Mouse (Mus musculus) small intestine, adult 2 months (tissue): ENCODE results near the gene Gm17324. TPM values are rescaled to one million over a fixed set of nuclear protein-coding genes. Genes with fewer than 3 reads are reported as not detected.

ENCODE experiments used
- H3K27ac ChIP-seq: fragments of 200-500 bp; 2 replicates; pipeline ENCODE4 v1.5.1; 2012; ENCODE audit warnings: low read depth, low read length, control low read depth, inconsistent platforms; ENCODE audit not compliant: insufficient read depth
- H3K27me3 ChIP-seq: fragments of 200-500 bp; 2 replicates; pipeline ENCODE4 v1.6.1; 2012; ENCODE audit warnings: mild to moderate bottlenecking, moderate library complexity, low read length, inconsistent platforms; ENCODE audit not compliant: control insufficient read depth, insufficient read depth
- H3K36me3 ChIP-seq: fragments of 200-500 bp; 2 replicates; pipeline ENCODE4 v1.6.1; 2012; ENCODE audit warnings: mild to moderate bottlenecking, low read length, control low read depth, inconsistent platforms; ENCODE audit not compliant: control insufficient read depth, insufficient read depth
- H3K4me1 ChIP-seq: fragments of 200-500 bp; 2 replicates; pipeline ENCODE4 v1.6.1; 2012; ENCODE audit warnings: low read length, inconsistent platforms, mixed read lengths; ENCODE audit not compliant: control insufficient read depth, insufficient read depth, insufficient read length
- H3K4me3 ChIP-seq: fragments of 200-500 bp; 2 replicates; pipeline ENCODE4 v1.5.1; 2012; ENCODE audit warnings: low read depth, mild to moderate bottlenecking, control low read depth, inconsistent platforms, low read length, moderate library complexity
- CTCF ChIP-seq: fragments of 200-500 bp; IDR thresholded peaks from 2 replicates; pipeline ENCODE4 v1.5.1; 2012; ENCODE audit warnings: low read depth, mild to moderate bottlenecking, control low read depth, inconsistent platforms, low read length, moderate library complexity, mixed read lengths; ENCODE audit not compliant: insufficient replicate concordance, insufficient read length; ENCODE audit errors: extremely low read depth
- POLR2A ChIP-seq: fragments of 200-500 bp; IDR thresholded peaks from 2 replicates; pipeline ENCODE4 v1.6.1; 2012; ENCODE audit warnings: low read depth, mild to moderate bottlenecking, control low read depth, inconsistent platforms, low read length, moderate library complexity
- WGBS: fragments of 180-500 bp; shearing (Covaris S2); methylation state at CpG from one replicate; pipeline ENCODE4 v1.1.7; 2018; 5-methylcytosine and 5-hydroxymethylcytosine counted together
- polyA plus RNA-seq: library from polyadenylated mRNA; depleted of rRNA; stranded (reverse); fragments of >200 nt; gene quantifications from 2 replicates; pipeline ENCODE4 v1.2.3, GENCODE M21; 2012

Gene Gm17324
- polyA plus RNA-seq, 1 experiment = not detected

- Histone ChIP-seq H3K27me3 (no peaks in the 10 kb centered on the region), H3K4me3 (no peak overlapping the region), H3K27ac (no peak overlapping the region), H3K36me3 (peaks cover 50% of the 10 kb centered on the region), H3K4me1 (no peaks in the 10 kb centered on the region)
- no peak for TF ChIP-seq CTCF
- no peak for TF ChIP-seq POLR2A
- 87% methylated on average over 4 of the region's 4 CpGs for WGBS
These were observed 14.8 kb upstream of the Gm17324 start for GRCm38 (mm10) chr9:78463337-78463736.

- Histone ChIP-seq H3K4me3 (no peak overlapping the region), H3K27ac (no peak overlapping the region), H3K36me3 (peaks cover 54% of the 10 kb centered on the region), H3K27me3 (no peaks in the 10 kb centered on the region), H3K4me1 (no peaks in the 10 kb centered on the region)
- WGBS = 88% methylated on average over 8 of the region's 8 CpGs
- TF ChIP-seq POLR2A (no peak), CTCF (no peak)
These were observed 8.4 kb upstream of the Gm17324 start for GRCm38 (mm10) chr9:78457026-78457425.

DNA sequence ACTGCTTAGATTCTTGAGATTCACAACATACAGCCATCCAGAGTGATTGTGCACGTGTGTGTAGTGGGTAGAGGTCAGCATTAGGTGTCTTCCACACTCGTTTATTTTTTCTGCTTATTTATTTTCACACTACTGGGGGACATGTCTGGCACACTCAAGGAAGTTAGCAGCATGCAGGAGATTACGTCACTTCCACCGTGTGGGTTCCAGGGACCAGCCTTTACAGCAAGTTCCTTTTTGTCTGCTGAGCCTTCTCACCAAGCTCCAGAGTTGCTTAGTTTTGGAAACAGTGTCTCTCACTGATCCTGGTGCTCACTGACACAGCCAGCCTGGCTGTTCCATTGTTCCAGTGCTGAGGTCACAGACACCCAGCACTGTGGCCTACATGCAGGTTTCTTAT lies 2.8 kb upstream of the Gm17324 start:
- WGBS = 73% methylated on average over 4 of the region's 4 CpGs

DNA sequence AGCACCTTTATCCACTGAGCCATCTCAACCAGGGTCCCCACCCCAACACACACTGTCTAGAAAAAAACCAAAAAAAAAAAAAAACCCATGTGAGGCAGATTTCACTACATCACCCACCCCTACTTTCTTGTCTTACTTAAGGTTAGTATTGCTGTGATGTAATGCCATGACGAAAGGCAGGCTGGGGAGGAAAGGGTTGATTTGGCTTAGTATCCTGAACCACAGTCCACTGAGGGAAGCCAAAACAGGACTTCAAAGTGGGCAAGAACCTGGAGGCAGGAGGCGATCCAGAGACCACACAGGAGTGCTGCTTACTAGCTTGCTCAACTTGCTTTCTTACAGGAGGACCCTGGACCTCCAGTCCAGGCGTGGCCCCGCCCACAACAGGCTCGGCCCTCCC lies 1.8 kb upstream of the Gm17324 start:
- no peaks in the 10 kb centered on the region for H3K4me1 ChIP-seq
- no peaks in the 10 kb centered on the region for H3K27me3 ChIP-seq
- H3K36me3 ChIP-seq = peaks cover 24% of the 10 kb centered on the region
- 70% methylated on average over 5 of the region's 5 CpGs for WGBS
- TF ChIP-seq POLR2A (no peak), CTCF (no peak)
- H3K27ac ChIP-seq = no peak overlapping the region
- H3K4me3 ChIP-seq = no peak overlapping the region

More for the DNA sequence above, 2.8 kb upstream of the Gm17324 start:
- H3K36me3 ChIP-seq = peaks cover 26% of the 10 kb centered on the region
- no peak overlapping the region for H3K4me3 ChIP-seq
- H3K4me1 ChIP-seq = no peaks in the 10 kb centered on the region
- H3K27ac ChIP-seq = no peak overlapping the region
- TF ChIP-seq CTCF = no peak
- no peaks in the 10 kb centered on the region for H3K27me3 ChIP-seq

DNA sequence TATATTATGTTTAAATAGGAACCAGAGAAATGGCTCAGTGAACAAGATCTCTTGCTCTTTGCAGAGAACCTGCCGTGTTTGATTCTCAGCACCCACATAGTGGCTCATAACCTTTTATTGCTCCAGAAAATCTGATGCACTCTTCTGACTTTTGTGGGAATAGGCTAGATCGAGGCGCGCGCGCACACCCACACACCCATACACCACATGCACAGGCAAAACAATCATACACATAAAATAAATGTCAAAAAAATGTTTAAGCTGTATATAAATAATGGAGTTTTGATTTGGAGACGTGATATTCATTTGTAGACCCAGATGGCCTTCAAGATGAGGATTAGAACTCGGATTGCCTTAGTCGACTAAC lies 997 bp downstream of the Gm17324 start:
- WGBS = 27% methylated on average over 9 of the region's 9 CpGs
- H3K27me3 ChIP-seq = no peaks in the 10 kb centered on the region
- peaks cover 8% of the 10 kb centered on the region; the same call in 1 of the 2 replicates for H3K36me3 ChIP-seq
- no peak overlapping the region for H3K27ac ChIP-seq
- H3K4me3 ChIP-seq = peak overlapping the region; percentile 90
- H3K4me1 ChIP-seq = no peaks in the 10 kb centered on the region; the same call in 1 of the 2 replicates
- TF ChIP-seq POLR2A (no peak), CTCF (no peak)

- TF ChIP-seq POLR2A (peak; percentile 25; the same call in 1 of the 2 replicates), CTCF (no peak)
- under 1% methylated on average over 81 of the region's 81 CpGs for WGBS
- no peaks in the 10 kb centered on the region for H3K36me3 ChIP-seq
- H3K27me3 ChIP-seq = no peaks in the 10 kb centered on the region
- H3K27ac ChIP-seq = no peak within 1 kb of the TSS
- peaks cover 2% of the 10 kb centered on the region for H3K4me1 ChIP-seq
- peak within 1 kb of the TSS; percentile 73 for H3K4me3 ChIP-seq
These were observed 5.8 kb downstream of the Gm17324 start, which contains the start of gene Cgas for GRCm38 (mm10) chr9:78442579-78443392. Gene Cgas (minus strand): TSS chr9:78443237.

DNA sequence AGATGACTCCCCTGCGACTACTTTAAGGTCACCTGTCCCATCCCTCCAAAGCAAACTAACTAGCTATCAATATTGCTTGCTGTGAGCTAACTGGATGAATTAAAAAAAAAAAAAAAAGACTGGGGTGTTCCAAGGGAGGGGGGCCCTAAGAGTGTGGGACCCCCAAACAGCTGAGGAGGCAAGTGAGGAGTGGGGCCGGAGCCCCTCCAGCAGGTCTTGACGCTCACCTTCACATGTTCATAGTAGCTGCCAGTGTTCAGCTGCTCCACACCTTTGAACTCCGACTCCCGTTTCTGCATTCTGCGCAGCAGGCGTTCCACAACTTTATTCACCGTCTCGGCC lies 6.4 kb downstream of the Gm17324 start:
- 2% methylated on average over 9 of the region's 9 CpGs for WGBS
- no peaks in the 10 kb centered on the region for H3K27me3 ChIP-seq
- H3K27ac ChIP-seq = no peak overlapping the region
- H3K4me3 ChIP-seq = peak overlapping the region; percentile 73
- no peaks in the 10 kb centered on the region for H3K36me3 ChIP-seq
- H3K4me1 ChIP-seq = peaks cover 2% of the 10 kb centered on the region
- TF ChIP-seq POLR2A (no peak), CTCF (no peak)
